11 mouse cellular contexts compared by ENCODE assay signal in genomic region chr11:108259391-108259790, GRCm38 (mm10).
DNase-seq lines count a peak whose midpoint lies in the region; ATAC-seq lines count a peak whose summit lies in the region.
"Had no signal": no experiment of that assay in that cellular context is flagged by ENCODE, and none has a peak within 500 bp of the region (broad histone marks: within the 10 kb centered on the region; RNA-seq: fewer than 3 reads in every experiment).

No protein-coding gene starts in this region.

- 0 out of 2 replicates have a peak overlapping the region, but pooled peaks have one; percentile 25 for H3K27ac ChIP-seq in embryonic facial prominence, embryonic 14.5 days (replicated peaks; ENCODE audit: low read depth, low read length)
- H3K27ac ChIP-seq in embryonic facial prominence, embryonic 10.5 days (replicated peaks), result no peak overlapping the region
- H3K27ac ChIP-seq in neural tube, embryonic 15.5 days (replicated peaks), result 0 out of 2 replicates have a peak overlapping the region, but pooled peaks have one; percentile 43
- peak overlapping the region; percentile 55; the same call in 1 of the 2 replicates for H3K27ac ChIP-seq in heart, embryonic 12.5 days (ENCODE audit: poor library complexity, severe bottlenecking)

- H3K4me1 ChIP-seq in embryonic facial prominence, embryonic 14.5 days (ENCODE audit: control insufficient read depth, insufficient read depth, low read length), result peaks cover 26% of the 10 kb centered on the region
- H3K4me1 ChIP-seq in embryonic facial prominence, embryonic 10.5 days, result peaks cover 14% of the 10 kb centered on the region
- peaks cover 36% of the 10 kb centered on the region for H3K4me1 ChIP-seq in neural tube, embryonic 15.5 days
- peaks cover 56% of the 10 kb centered on the region for H3K4me1 ChIP-seq in heart, embryonic 12.5 days (replicated peaks)

- no peaks in the 10 kb centered on the region for H3K27me3 ChIP-seq in embryonic facial prominence, embryonic 14.5 days (replicated peaks; ENCODE audit: control insufficient read depth, insufficient read depth, low read length)
- H3K27me3 ChIP-seq in embryonic facial prominence, embryonic 10.5 days (replicated peaks; ENCODE audit: low read depth, poor library complexity, severe bottlenecking), result no peaks in the 10 kb centered on the region
- H3K27me3 ChIP-seq in neural tube, embryonic 15.5 days (replicated peaks), result no peaks in the 10 kb centered on the region
- no peaks in the 10 kb centered on the region for H3K27me3 ChIP-seq in heart, embryonic 12.5 days (replicated peaks)

- no peaks in the 10 kb centered on the region for H3K9me3 ChIP-seq in embryonic facial prominence, embryonic 14.5 days (ENCODE audit: control insufficient read depth, low read length)
- H3K9me3 ChIP-seq in embryonic facial prominence, embryonic 10.5 days, result no peaks in the 10 kb centered on the region
- H3K9me3 ChIP-seq in neural tube, embryonic 15.5 days (replicated peaks), result no peaks in the 10 kb centered on the region
- H3K9me3 ChIP-seq in heart, embryonic 12.5 days (replicated peaks), result no peaks in the 10 kb centered on the region

- WGBS in embryonic facial prominence, embryonic 14.5 days, result 57% methylated on average over 4 of the region's 4 CpGs
- 78% methylated on average over 4 of the region's 4 CpGs for WGBS in embryonic facial prominence, embryonic 10.5 days
- 52% methylated on average over 4 of the region's 4 CpGs for WGBS in neural tube, embryonic 15.5 days
- 45% methylated on average over 4 of the region's 4 CpGs for WGBS in heart, embryonic 12.5 days

- ATAC-seq in embryonic facial prominence, embryonic 14.5 days (ENCODE audit: low read depth), result peak; percentile 21; the same call in 1 of the 2 replicates
- ATAC-seq in neural tube, embryonic 15.5 days (ENCODE audit: low FRiP score), result no peak
- no peak for ATAC-seq in heart, embryonic 12.5 days (ENCODE audit: insufficient number of reproducible peaks, low FRiP score)

- H3K4me3 ChIP-seq in embryonic facial prominence, embryonic 14.5 days (ENCODE audit: low read depth, low read length), result no peak overlapping the region
- no peak overlapping the region for H3K4me3 ChIP-seq in embryonic facial prominence, embryonic 10.5 days
- no peak overlapping the region for H3K4me3 ChIP-seq in neural tube, embryonic 15.5 days (replicated peaks)
- H3K4me3 ChIP-seq in heart, embryonic 12.5 days, result no peak overlapping the region

- no peak overlapping the region for H3K9ac ChIP-seq in embryonic facial prominence, embryonic 14.5 days (ENCODE audit: low read depth, low read length)
- no peak overlapping the region for H3K9ac ChIP-seq in neural tube, embryonic 15.5 days (replicated peaks)
- no peak overlapping the region for H3K9ac ChIP-seq in heart, embryonic 12.5 days

- no peaks in the 10 kb centered on the region for H3K36me3 ChIP-seq in embryonic facial prominence, embryonic 14.5 days (ENCODE audit: control insufficient read depth, insufficient read depth, low read length)
- H3K36me3 ChIP-seq in embryonic facial prominence, embryonic 10.5 days (replicated peaks), result no peaks in the 10 kb centered on the region
- no peaks in the 10 kb centered on the region for H3K36me3 ChIP-seq in neural tube, embryonic 15.5 days
- no peaks in the 10 kb centered on the region for H3K36me3 ChIP-seq in heart, embryonic 12.5 days

- no peak for DNase-seq in embryonic facial prominence, embryonic 14.5 days (ENCODE audit: low spot score)
- no peak for DNase-seq in embryonic facial prominence, embryonic 10.5 days (ENCODE audit: low spot score)
- no peak for DNase-seq in neural tube, embryonic 10.5 days (ENCODE audit: extremely low spot score, low spot score)
- peak; percentile 53 for DNase-seq in skeletal muscle tissue, adult 2 months (ENCODE audit: low read depth, low spot score)
- DNase-seq in thymus, postnatal 25 days, result no peak
- DNase-seq in ovary, adult 18-20 months (ENCODE audit: low spot score), result no peak
- DNase-seq: embryo, embryonic 11 days; right cerebral cortex, postnatal 14 days had no signal

- H3K4me2 ChIP-seq in embryonic facial prominence, embryonic 14.5 days (ENCODE audit: low read depth, low read length), result no peak overlapping the region
- H3K4me2 ChIP-seq in neural tube, embryonic 15.5 days, result no peak overlapping the region
- H3K4me2 ChIP-seq in heart, embryonic 12.5 days, result peak overlapping the region; percentile 6; the same call in 1 of the 2 replicates
- H3K4me2 ChIP-seq: midbrain, embryonic 11.5 days had no signal
